Mouse (Mus musculus): ENCODE measurements at regions not wholly inside any gene's neighbourhood (a gene's known extent, or its start where the extent isn't known, plus 50 kb on each side); places are given as distances from the start of the nearest gene placed in this dataset.

DNA sequence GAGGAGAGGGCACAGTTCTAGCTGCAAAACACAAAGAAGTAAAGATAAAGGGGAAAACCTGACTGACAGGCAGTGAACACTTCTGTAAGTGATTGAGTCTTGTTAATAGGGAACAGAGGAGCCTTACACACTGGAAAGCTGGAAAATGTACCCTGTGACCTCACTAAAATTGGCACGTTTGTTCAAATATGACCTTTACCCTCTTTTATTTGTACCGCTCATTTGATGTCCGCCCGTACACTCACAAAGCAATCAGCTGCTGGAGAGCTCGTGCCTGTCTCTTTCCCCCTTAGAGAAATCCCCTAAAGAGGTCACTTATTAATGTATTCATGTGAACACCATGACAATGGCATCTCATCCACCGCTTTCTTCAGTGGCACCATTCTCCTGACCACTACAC lies 819.4 kb downstream of the Defb40 start:
- TF ChIP-seq CTCF (IDR thresholded peaks at IDR 0.05; ENCODE audit: low read depth, low read length) (no peak), POLR2A (IDR thresholded peaks at IDR 0.05; ENCODE audit: insufficient read depth, low read length) (no peak)
